Mouse (Mus musculus) liver, adult 2 months (tissue): ENCODE measurements around the gene Agk.

ENCODE experiments used
- CTCF ChIP-seq: fragments of 200-500 bp; IDR thresholded peaks from 2 replicates; pipeline ENCODE4 v1.5.1; 2011; ENCODE audit warnings: low read depth, low read length, control low read depth
- POLR2A ChIP-seq: fragments of 200-500 bp; IDR thresholded peaks from 2 replicates; pipeline ENCODE4 v1.6.1; 2011; ENCODE audit warnings: low read length, control low read depth; ENCODE audit not compliant: insufficient read depth; ENCODE audit errors: extremely low read depth

DNA sequence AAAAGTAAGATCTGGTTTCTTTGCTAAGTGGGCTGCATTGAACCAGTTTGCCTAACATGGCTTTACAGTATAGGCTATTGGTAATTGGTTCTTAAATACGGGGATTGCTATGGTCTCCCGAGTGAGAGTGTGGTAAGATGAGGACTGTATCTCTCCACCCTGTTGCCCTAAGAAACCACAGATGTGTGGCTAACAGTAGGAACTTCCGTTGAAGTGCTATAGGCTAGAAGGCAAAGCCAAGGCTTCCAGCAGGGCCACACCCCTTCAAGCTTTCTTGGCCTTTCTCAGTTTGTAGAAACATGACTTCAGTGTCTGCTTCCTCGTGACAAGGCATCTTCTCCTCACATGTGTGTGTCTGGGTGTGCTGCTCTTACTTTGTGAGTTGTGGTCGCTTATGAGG lies 24.3 kb upstream of the Agk start:
- TF ChIP-seq CTCF: no peak
- TF ChIP-seq POLR2A: no peak
